Mouse (Mus musculus) spleen, adult 2 months (tissue): Measurements from ENCODE around the gene Bbs2.

Experiments
- CTCF ChIP-seq: fragments of 200-500 bp; IDR thresholded peaks from 2 replicates; pipeline ENCODE4 v1.5.1; 2011; ENCODE audit warnings: mild to moderate bottlenecking, inconsistent platforms; ENCODE audit not compliant: insufficient read depth, insufficient read length, insufficient replicate concordance; ENCODE audit errors: extremely low read depth
- POLR2A ChIP-seq: fragments of 200-500 bp; IDR thresholded peaks from 2 replicates; pipeline ENCODE4 v1.6.1; 2011; ENCODE audit warnings: low read depth, low read length, inconsistent platforms

GRCm38 (mm10) chr8:94087964-94088363 lies 10.8 kb downstream of the Bbs2 start:
- TF ChIP-seq POLR2A = no peak
- no peak for TF ChIP-seq CTCF
